ENCODE assay signal across 23 mouse cellular contexts in the genomic region with DNA sequence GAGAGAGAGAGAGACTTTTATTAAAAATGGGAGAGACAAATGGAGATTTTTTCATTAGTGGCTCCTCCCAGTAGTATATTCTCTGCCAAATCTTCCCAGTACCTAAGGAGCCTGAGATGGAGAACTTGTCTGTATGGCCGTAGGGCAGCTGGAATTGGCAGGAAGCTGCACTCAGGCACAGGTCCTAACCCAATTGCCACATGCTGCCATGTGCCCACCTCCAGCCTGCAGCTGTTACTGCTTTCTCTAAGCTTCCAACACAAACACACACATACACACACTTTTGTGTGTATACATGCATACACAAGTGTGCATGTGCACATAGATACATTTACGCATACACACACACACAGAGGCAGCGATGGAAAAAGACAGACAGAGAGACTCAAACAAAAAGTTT.
"Had no signal": no experiment of that assay in that cellular context is flagged by ENCODE, and none has a peak within 500 bp of the region (broad histone marks: within the 10 kb centered on the region; RNA-seq: fewer than 3 reads in every experiment).

No protein-coding gene starts in this region.

- H3K27me3 ChIP-seq: heart, embryonic 12.5 days; hindbrain, embryonic 12.5 days; limb, embryonic 12.5 days had no signal

- H3K4me1 ChIP-seq: heart, embryonic 10.5 days; heart, embryonic 12.5 days; hindbrain, embryonic 12.5 days; liver, embryonic 12.5 days had no signal

- H3K4me3 ChIP-seq: heart, embryonic 10.5 days; heart, embryonic 12.5 days; hindbrain, embryonic 10.5 days; hindbrain, embryonic 12.5 days; layer of hippocampus, adult 2 months; left cerebral cortex, adult 2 months; limb, embryonic 10.5 days; limb, embryonic 12.5 days; liver, embryonic 12.5 days had no signal

- H3K27ac ChIP-seq: heart, embryonic 10.5 days; hindbrain, embryonic 10.5 days; hindbrain, embryonic 12.5 days; hindbrain, embryonic 14.5 days; layer of hippocampus, adult 2 months; left cerebral cortex, adult 2 months; limb, embryonic 10.5 days; limb, embryonic 12.5 days; liver, embryonic 12.5 days; liver, embryonic 14.5 days had no signal

- H3K9me3 ChIP-seq: heart, embryonic 10.5 days; heart, embryonic 12.5 days; hindbrain, embryonic 10.5 days; hindbrain, embryonic 12.5 days; limb, embryonic 10.5 days; limb, embryonic 12.5 days; liver, embryonic 12.5 days had no signal

- H3K36me3 ChIP-seq: heart, embryonic 10.5 days; heart, embryonic 12.5 days; hindbrain, embryonic 10.5 days; hindbrain, embryonic 12.5 days; limb, embryonic 10.5 days; limb, embryonic 12.5 days; liver, embryonic 12.5 days had no signal

- H3K4me2 ChIP-seq: heart, embryonic 12.5 days; hindbrain, embryonic 12.5 days; hindbrain, embryonic 14.5 days; limb, embryonic 12.5 days; liver, embryonic 12.5 days had no signal

- H3K9ac ChIP-seq: heart, embryonic 12.5 days; hindbrain, embryonic 12.5 days; hindbrain, embryonic 14.5 days; limb, embryonic 12.5 days; liver, embryonic 12.5 days; liver, embryonic 14.5 days had no signal

- DNase-seq: gastrocnemius, postnatal 14 days; gastrocnemius, postnatal 36 days; heart, adult 18-20 months; heart, postnatal 10 days; heart, postnatal 4 days; kidney, adult 18-20 months; kidney, adult 8-10 months; kidney, postnatal 14 days; kidney, postnatal 4 days had no signal

- ATAC-seq: hindbrain, embryonic 16.5 days; inflammation-experienced regulatory T-cells, adult 6 months; intestine, postnatal 0 days; liver, embryonic 12.5 days had no signal
